Mouse (Mus musculus) bone marrow macrophage, adult 2 months (primary cell): ENCODE measurements around the gene Aurkb. TPM values are rescaled to one million over a fixed set of nuclear protein-coding genes. Genes with fewer than 3 reads are reported as not detected.

Experiments used
- H3K27ac ChIP-seq: 2 replicates; pipeline ENCODE4 v1.5.1; 2012; ENCODE audit warnings: low read depth, low read length; ENCODE audit not compliant: insufficient read depth
- H3K4me1 ChIP-seq: 2 replicates; pipeline ENCODE4 v1.6.1; 2012; ENCODE audit warnings: low read length; ENCODE audit not compliant: control insufficient read depth, insufficient read depth
- H3K4me3 ChIP-seq: 2 replicates; pipeline ENCODE4 v1.5.1; 2012; ENCODE audit warnings: mild to moderate bottlenecking, low read length, moderate library complexity; ENCODE audit not compliant: insufficient read depth
- CTCF ChIP-seq: IDR thresholded peaks from 2 replicates; pipeline ENCODE4 v1.5.1; 2012; ENCODE audit warnings: low read depth, mild to moderate bottlenecking, low read length, moderate library complexity
- POLR2A ChIP-seq: IDR thresholded peaks from 2 replicates; pipeline ENCODE4 v1.6.1; 2012; ENCODE audit warnings: mild to moderate bottlenecking, low read depth, low read length, borderline replicate concordance
- polyA plus RNA-seq: library from polyadenylated mRNA; stranded (reverse); fragments of >200 nt; gene quantifications from 2 replicates; pipeline ENCODE4 v1.2.4, GENCODE M21; 2012; ENCODE audit not compliant: missing spikeins, insufficient read depth, insufficient read length

Gene Aurkb
- polyA plus RNA-seq, 1 experiment, result 52.8 TPM

DNA sequence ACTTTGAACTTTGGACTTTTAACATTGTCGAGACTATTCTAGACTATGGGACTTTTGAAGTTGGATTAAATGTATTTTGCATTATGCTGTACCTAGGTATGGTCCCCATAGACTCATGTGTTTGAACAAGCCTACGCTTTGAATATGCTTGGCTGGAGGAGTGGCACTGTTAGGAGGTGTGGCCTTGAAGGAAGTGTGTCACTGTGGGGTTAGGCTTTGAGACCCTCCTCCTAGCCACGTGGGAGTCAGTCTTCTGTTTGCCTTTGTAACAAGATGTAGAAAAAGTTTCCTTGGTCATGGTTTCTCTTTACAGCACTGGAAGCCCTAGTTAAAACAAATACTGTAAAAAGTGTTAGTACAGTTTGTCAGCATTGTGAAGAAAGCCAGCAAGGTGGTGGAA is 8.4 kb downstream of the Aurkb start:
- peaks cover 32% of the 10 kb centered on the region for H3K4me1 ChIP-seq
- no peak overlapping the region for H3K27ac ChIP-seq
- TF ChIP-seq POLR2A, result no peak
- no peak for TF ChIP-seq CTCF
- no peak overlapping the region for H3K4me3 ChIP-seq

DNA sequence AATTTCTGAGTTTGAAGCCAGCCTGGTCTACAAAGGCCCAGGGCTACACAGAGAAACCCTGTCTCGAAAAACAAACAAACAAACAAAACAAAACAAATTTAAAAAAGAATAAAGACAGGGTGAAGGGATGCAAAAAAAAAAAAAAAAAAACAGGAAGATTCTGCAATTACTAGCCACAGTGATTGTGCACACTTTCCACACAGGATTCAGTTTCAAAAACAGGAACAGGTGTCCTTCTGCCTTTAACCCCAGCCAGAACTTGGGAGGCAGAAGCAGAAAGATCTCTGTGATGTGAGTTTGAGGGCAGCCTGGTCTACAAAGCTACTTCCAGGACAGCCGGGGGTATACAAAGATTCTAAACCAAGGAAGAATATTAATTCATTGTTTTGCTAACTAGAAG is 12.8 kb downstream of the Aurkb start:
- TF ChIP-seq POLR2A (no peak), CTCF (no peak)
- peaks cover 27% of the 10 kb centered on the region for H3K4me1 ChIP-seq
- H3K27ac ChIP-seq, result peak overlapping the region; percentile 82
- peak overlapping the region; percentile 84 for H3K4me3 ChIP-seq

DNA sequence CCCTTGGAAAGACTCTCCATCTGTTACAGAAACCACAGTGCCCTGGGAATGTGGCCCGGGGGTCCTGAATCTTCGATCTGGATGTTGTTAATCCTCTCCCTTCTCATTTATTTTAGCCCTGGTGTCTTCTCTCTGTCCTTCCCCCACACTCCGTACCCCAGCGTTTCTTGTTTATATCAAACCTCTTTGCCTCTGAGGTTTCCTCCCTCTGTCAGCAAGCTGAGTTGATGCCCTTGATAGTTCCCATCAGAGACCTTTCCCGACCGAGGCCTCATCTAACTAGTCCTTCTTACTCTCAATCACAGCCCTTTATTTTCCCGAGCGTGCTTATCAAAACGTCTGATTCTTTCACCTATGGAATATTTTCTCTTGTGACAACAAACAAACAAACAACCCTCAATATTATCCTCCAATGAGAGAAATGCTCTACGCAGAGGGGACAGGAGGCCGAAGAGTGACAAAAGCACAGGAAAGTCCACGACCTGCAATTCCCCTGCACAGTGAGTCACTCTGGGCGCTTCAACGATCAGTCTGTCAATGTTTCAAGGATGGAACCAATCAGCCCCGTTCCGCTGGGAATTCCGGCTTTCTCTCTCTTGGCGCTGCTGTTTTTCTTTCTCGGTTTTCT is 13.4 kb downstream of the Aurkb start:
- Histone ChIP-seq H3K4me3 (peak overlapping the region; percentile 84), H3K27ac (peak overlapping the region; percentile 82), H3K4me1 (peaks cover 23% of the 10 kb centered on the region)
- TF ChIP-seq POLR2A, result no peak
- TF ChIP-seq CTCF, result no peak

DNA sequence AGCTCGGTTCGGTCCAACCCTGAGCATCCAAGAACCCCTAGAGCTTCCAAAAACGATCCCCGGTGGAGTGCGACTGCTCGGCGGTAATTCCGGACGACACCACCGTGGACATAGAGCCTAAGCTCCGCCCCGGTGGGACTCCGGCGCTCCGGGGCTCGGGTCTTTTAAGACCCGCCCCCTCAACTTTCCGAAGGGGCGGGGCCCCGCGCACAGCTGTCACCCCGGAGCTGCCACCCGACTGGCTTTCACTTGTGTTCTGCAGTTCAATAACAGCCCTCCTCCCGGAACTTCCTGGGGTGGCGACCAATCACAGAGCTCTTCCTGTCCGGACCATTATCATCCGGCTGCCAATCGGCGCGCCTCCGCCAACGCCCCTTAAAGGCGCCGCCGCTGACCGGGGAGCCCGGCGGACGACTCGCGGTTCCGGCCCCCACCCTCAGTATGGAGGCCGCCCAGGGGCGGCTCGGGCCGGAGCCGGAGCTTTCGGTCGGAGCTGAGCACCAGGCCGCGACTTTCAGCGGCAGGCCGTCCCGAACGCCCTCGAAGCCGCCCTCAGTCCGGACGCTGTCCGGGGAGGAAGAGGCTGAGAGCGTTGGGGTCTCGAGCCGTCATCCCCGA is 14.0 kb downstream of the Aurkb start, which contains the start of gene Borcs6:
TSS of gene Borcs6 (plus strand) at position 361 of the 618 bp plus-strand sequence.
- Histone ChIP-seq H3K27ac (peak within 1 kb of the TSS; percentile 82), H3K4me3 (peak within 1 kb of the TSS; percentile 84), H3K4me1 (peaks cover 21% of the 10 kb centered on the region)
- TF ChIP-seq CTCF (no peak), POLR2A (0 out of 2 replicates have a peak, but pooled peaks have one; percentile 15)

DNA sequence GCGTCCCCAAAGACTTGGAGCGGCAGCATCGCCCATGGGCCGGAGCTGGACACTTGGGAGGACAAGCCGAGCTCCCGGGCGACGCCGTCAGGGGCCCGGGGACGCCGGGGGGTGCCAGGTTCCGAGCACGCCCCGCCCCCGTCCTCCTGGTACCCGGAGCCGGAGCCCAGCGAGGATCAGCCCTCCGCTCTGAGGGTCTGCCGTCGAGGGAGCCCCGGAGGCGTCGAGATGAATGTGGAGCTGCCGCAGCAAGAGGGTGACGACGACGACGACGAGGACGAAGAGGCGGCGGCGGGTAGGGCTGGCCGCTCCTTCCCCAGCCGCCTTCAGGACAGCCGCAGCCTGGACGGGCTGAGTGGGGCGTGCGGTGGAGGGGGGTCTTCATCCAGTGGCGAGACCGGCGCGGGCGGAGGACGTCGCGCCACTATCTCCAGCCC is 14.5 kb downstream of the Aurkb start:
- Histone ChIP-seq H3K4me1 (peaks cover 24% of the 10 kb centered on the region), H3K4me3 (peak overlapping the region; percentile 81), H3K27ac (peak overlapping the region; percentile 74)
- TF ChIP-seq CTCF (no peak), POLR2A (no peak)

DNA sequence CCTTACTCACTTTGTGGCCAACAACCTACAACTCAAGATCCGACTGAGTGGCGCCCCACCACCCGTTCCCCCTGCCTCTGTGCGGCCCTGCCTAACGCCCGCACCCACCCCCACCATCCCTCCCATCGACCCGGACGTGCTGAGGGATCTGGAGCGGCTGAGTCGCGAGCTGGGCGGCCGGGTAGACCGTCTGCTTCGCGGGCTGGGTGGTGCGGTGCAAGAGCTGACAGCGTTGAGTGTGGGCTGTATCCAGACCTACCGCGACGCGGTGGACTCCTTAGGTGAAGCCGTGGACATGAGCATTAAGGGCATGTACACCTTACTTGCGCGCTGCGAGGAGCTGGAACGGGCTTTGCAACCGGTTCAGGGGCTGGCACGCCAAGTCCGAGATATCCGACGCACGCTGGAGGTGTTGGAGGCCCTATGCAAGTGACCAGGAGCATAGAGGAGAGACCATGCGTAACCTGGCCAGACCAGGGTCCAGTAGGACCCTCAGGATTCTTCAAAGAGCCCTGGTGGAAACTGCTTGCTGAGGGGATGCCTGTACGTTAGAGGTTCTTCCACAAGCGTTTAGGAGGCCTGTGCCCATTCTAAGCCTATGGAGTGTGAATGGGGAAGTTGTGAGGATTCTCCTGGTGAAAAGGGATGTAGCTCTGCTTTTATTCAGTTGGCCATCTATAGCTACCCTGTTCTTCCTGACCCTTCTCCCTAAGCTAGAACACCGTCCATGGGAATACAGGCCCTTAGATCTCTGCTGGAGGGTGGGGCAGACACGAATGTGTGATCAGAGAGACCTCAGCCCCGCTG is 15.2 kb downstream of the Aurkb start:
- H3K27ac ChIP-seq, result peak overlapping the region; percentile 74
- peaks cover 19% of the 10 kb centered on the region for H3K4me1 ChIP-seq
- TF ChIP-seq POLR2A, result no peak
- no peak for TF ChIP-seq CTCF
- H3K4me3 ChIP-seq, result peak overlapping the region; percentile 81

DNA sequence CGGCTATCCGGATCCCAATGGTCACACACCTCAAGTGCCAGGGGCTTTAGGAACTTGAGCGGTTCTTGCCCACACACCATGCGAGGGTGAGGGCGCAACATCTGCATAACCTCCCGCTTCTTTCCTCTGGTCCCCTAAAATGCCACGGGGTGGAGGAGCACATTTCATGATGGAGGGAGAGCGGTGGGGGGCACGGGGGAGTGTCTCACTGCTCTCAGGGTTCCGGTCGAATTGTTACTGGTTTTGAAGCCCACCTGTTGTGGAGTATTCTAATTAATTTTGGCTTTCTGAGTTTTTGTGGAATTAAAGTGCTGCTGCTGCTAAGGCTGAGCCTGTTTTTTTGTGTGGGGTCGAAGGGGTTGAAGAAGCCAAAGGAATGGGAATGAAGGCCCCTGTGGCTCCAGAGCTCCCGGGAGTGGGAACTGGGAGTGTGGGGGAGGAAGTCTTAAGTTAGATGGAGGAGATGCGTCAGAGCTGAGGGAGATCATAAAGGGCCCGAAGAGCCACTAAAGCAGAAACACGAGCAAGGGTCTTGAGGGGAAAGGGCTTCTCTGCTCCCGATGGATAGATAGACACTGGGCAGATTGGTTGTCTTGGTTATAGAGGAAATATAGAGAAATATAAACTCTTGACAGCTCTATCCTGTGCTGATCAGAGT is 15.9 kb downstream of the Aurkb start:
- H3K4me1 ChIP-seq, result peaks cover 13% of the 10 kb centered on the region
- TF ChIP-seq POLR2A (no peak), CTCF (no peak)
- peak overlapping the region; percentile 11; the same call in 1 of the 2 replicates for H3K27ac ChIP-seq
- H3K4me3 ChIP-seq, result peak overlapping the region; percentile 81

DNA sequence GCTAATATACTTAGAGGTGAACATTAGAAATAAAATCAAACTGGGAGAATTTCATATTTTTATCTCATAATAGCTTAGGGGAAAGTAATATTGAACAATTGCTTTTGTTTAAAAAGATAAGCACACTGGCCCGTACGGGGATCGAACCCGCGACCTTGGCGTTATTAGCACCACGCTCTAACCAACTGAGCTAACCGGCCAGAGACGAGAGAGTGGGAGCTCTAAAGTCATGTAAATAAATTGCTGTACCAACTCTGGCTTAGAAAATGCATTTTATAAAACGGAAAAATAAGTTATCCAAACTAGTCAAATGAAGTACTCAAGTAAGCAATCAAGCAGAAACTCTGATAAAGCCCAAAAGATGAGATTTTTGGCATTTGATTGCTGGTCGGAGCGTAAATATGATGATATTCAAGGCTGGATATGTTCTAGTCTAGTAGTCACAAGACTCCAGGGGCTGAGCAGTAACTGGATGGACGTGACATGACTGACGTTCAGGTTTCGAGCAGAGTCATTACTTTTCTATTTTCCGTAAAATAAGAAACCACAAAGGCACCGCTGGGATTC is 16.8 kb downstream of the Aurkb start:
- H3K4me1 ChIP-seq, result peaks cover 18% of the 10 kb centered on the region
- H3K4me3 ChIP-seq, result peak overlapping the region; percentile 59
- TF ChIP-seq CTCF (no peak), POLR2A (no peak)
- H3K27ac ChIP-seq, result peak overlapping the region; percentile 86

DNA sequence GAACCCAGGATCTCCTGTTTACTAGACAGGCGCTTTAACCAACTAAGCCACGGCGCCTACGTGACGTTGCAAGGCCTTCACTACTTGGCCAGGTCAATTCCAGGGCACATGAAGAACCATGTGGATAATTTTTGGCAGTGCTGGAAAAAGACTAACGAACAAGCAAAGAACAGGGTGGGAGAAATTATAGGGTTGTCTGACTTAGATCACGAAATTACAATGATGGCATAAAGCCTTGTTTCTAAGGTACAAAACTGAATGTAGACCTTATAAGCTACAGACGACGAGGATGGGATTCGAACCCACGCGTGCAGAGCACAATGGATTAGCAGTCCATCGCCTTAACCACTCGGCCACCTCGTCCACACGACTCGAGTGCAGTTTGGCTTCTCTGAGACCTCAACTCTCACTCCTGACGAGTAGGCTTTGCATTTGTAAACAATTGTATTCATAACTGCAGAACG is 17.3 kb downstream of the Aurkb start:
- H3K4me1 ChIP-seq, result peaks cover 18% of the 10 kb centered on the region

More for the DNA sequence above, 17.3 kb downstream of the Aurkb start:
- Histone ChIP-seq H3K27ac (peak overlapping the region; percentile 86), H3K4me3 (peak overlapping the region; percentile 80)
- TF ChIP-seq CTCF (no peak), POLR2A (no peak)
